Mouse (Mus musculus): ENCODE measurements around the gene Prss45.
A peak's percentile ranks its signal among the peaks of the same experiment; 100 is the strongest.

GRCm38 (mm10) chr9:110879191-110879920 is 45.0 kb downstream of the Prss45 start, which contains the start of gene Als2cl:
- TF ChIP-seq CTCF (IDR thresholded peaks at IDR 0.05; ENCODE audit: extremely low read depth, insufficient read depth, low read length) (no peak), POLR2A (IDR thresholded peaks at IDR 0.05; ENCODE audit: extremely low read depth, insufficient read depth, low read length) (0 out of 2 replicates have a peak, but pooled peaks have one; percentile 23)

Data from cortical plate, adult 2 months (tissue).